Mouse (Mus musculus) heart, adult 2 months (tissue): ENCODE measurements around the gene Map3k5. TPM values are rescaled to one million over a fixed set of nuclear protein-coding genes. Genes with fewer than 3 reads are reported as not detected.

Experiments
- DNase-seq, 2 experiments: peaks; one replicate each; pipeline ENCODE4 v3.0.0; 2021
- H3K27ac ChIP-seq: fragments of 200-600 bp; 2 replicates; pipeline ENCODE4 v1.8.1; 2022
- H3K27me3 ChIP-seq: fragments of 200-500 bp; 2 replicates; pipeline ENCODE4 v1.6.1; 2012; ENCODE audit warnings: mild to moderate bottlenecking, low read length, inconsistent platforms, mixed read lengths; ENCODE audit not compliant: control insufficient read depth, insufficient read depth
- H3K36me3 ChIP-seq: fragments of 200-500 bp; 2 replicates; pipeline ENCODE4 v1.6.1; 2012; ENCODE audit warnings: low read length, inconsistent platforms; ENCODE audit not compliant: control insufficient read depth, insufficient read depth
- H3K4me1 ChIP-seq: fragments of 200-500 bp; 2 replicates; pipeline ENCODE4 v1.6.1; 2011; ENCODE audit warnings: low read length; ENCODE audit not compliant: control insufficient read depth, insufficient read depth
- H3K4me3 ChIP-seq: fragments of 200-600 bp; 2 replicates; pipeline ENCODE4 v1.8.1; 2022
- H3K79me2 ChIP-seq: fragments of 200-500 bp; replicated peaks from 2 replicates; pipeline ENCODE4 v1.6.1; 2012; ENCODE audit warnings: mild to moderate bottlenecking, inconsistent platforms, low read length, moderate library complexity, mixed read lengths; ENCODE audit not compliant: control insufficient read depth, insufficient read depth
- H3K9ac ChIP-seq: fragments of 200-500 bp; 2 replicates; pipeline ENCODE4 v1.6.1; 2012; ENCODE audit warnings: low read depth, mild to moderate bottlenecking, control low read depth, inconsistent platforms, low read length, mixed read lengths
- CTCF ChIP-seq: fragments of 200-600 bp; IDR thresholded peaks from 2 replicates; pipeline ENCODE4 v1.8.1; 2022; ENCODE audit warnings: antibody characterized with exemption, mild to moderate bottlenecking, moderate library complexity
- EP300 ChIP-seq: fragments of 200-500 bp; IDR thresholded peaks from 2 replicates; pipeline ENCODE4 v1.6.1; 2011; ENCODE audit warnings: low read depth, low read length, control low read depth; ENCODE audit not compliant: insufficient read depth
- POLR2A ChIP-seq: fragments of 200-500 bp; IDR thresholded peaks from 2 replicates; pipeline ENCODE4 v1.6.1; 2011; ENCODE audit warnings: mild to moderate bottlenecking, low read depth, low read length, control low read depth; ENCODE audit not compliant: insufficient read depth
- WGBS: fragments of 180-500 bp; shearing (Covaris S2); methylation state at CpG from one replicate; pipeline ENCODE4 v1.1.7; 2018; 5-methylcytosine and 5-hydroxymethylcytosine counted together
- intact Hi-C: fragments of 180-260 bp; cut with DNase I; formaldehyde crosslinking; loops from one replicate; pipeline ENCODE4 v1.15.1; 2025
- polyA plus RNA-seq: library from polyadenylated mRNA; depleted of rRNA; stranded (reverse); fragments of >200 nt; gene quantifications from 2 replicates; pipeline ENCODE4 v1.2.3, GENCODE M21; 2012
- total RNA-seq, 2 experiments: library from RNA; stranded (reverse); gene quantifications; 2 replicates each; pipeline ENCODE4 v1.2.3; 2021

Gene Map3k5
- total and polyA plus RNA-seq, 3 experiments, result 7.6 to 45.3 (median 42.6) TPM

- no peak overlapping the region for H3K27ac ChIP-seq
- peaks cover 7% of the 10 kb centered on the region for H3K36me3 ChIP-seq
- no peak overlapping the region for H3K4me3 ChIP-seq
- H3K4me1 ChIP-seq, result no peaks in the 10 kb centered on the region; the same call in 1 of the 2 replicates
- WGBS, result 93% methylated on average over 11 of the region's 11 CpGs
- no peak for DNase-seq
- peaks cover 5% of the 10 kb centered on the region for H3K79me2 ChIP-seq
- no peak overlapping the region for H3K9ac ChIP-seq
- H3K27me3 ChIP-seq, result no peaks in the 10 kb centered on the region
- intact Hi-C loops, result no loop called here
- TF ChIP-seq POLR2A (no peak), EP300 (no peak), CTCF (no peak)
Measured at GRCm38 (mm10) chr10:19948381-19948780, 14.1 kb downstream of the Map3k5 start.

GRCm38 (mm10) chr10:19949106-19949505 lies 14.8 kb downstream of the Map3k5 start:
- no peak for TF ChIP-seq EP300
- TF ChIP-seq CTCF, result no peak
- TF ChIP-seq POLR2A, result no peak
- H3K79me2 ChIP-seq, result peaks cover 6% of the 10 kb centered on the region
- intact Hi-C loops, result no loop called here
- no peak overlapping the region for H3K9ac ChIP-seq
- no peaks in the 10 kb centered on the region for H3K27me3 ChIP-seq
- no peaks in the 10 kb centered on the region; the same call in 1 of the 2 replicates for H3K4me1 ChIP-seq
- no peak overlapping the region for H3K27ac ChIP-seq
- H3K4me3 ChIP-seq, result no peak overlapping the region
- 85% methylated on average over 4 of the region's 4 CpGs for WGBS
- H3K36me3 ChIP-seq, result peaks cover 7% of the 10 kb centered on the region
- DNase-seq, result no peak

GRCm38 (mm10) chr10:19953032-19953761 lies 18.9 kb downstream of the Map3k5 start:
- H3K4me3 ChIP-seq, result no peak overlapping the region
- no peak for TF ChIP-seq POLR2A
- TF ChIP-seq CTCF, result no peak
- no peak for TF ChIP-seq EP300
- no peak overlapping the region for H3K9ac ChIP-seq
- H3K27ac ChIP-seq, result no peak overlapping the region
- H3K36me3 ChIP-seq, result peaks cover 5% of the 10 kb centered on the region; the same call in 1 of the 2 replicates
- WGBS, result 86% methylated on average over 11 of the region's 11 CpGs
- peaks cover 7% of the 10 kb centered on the region for H3K79me2 ChIP-seq
- no peak for DNase-seq
- H3K4me1 ChIP-seq, result peaks cover 8% of the 10 kb centered on the region; the same call in 1 of the 2 replicates
- intact Hi-C loops, result no loop called here
- no peaks in the 10 kb centered on the region for H3K27me3 ChIP-seq

GRCm38 (mm10) chr10:19954572-19954971 lies 20.3 kb downstream of the Map3k5 start:
- H3K9ac ChIP-seq, result no peak overlapping the region
- no peak for DNase-seq
- intact Hi-C loops, result no loop called here
- no peaks in the 10 kb centered on the region for H3K27me3 ChIP-seq
- no peak overlapping the region; the same call in 1 of the 2 replicates for H3K27ac ChIP-seq
- H3K4me1 ChIP-seq, result peaks cover 10% of the 10 kb centered on the region
- H3K36me3 ChIP-seq, result peaks cover 9% of the 10 kb centered on the region; the same call in 1 of the 2 replicates
- peaks cover 8% of the 10 kb centered on the region for H3K79me2 ChIP-seq
- no peak overlapping the region for H3K4me3 ChIP-seq
- TF ChIP-seq CTCF (no peak), POLR2A (no peak), EP300 (no peak)
- WGBS, result 65% methylated on average over 3 of the region's 3 CpGs

GRCm38 (mm10) chr10:19955817-19956216 lies 21.5 kb downstream of the Map3k5 start:
- peaks cover 7% of the 10 kb centered on the region for H3K79me2 ChIP-seq
- no peak for DNase-seq
- peaks cover 10% of the 10 kb centered on the region for H3K4me1 ChIP-seq
- no peak overlapping the region for H3K4me3 ChIP-seq
- peaks cover 9% of the 10 kb centered on the region; the same call in 1 of the 2 replicates for H3K36me3 ChIP-seq
- no peak for TF ChIP-seq POLR2A
- TF ChIP-seq EP300, result no peak
- WGBS, result 81% methylated on average over 6 of the region's 6 CpGs
- peak overlapping the region; percentile 70 for H3K27ac ChIP-seq
- no peak overlapping the region for H3K9ac ChIP-seq
- H3K27me3 ChIP-seq, result no peaks in the 10 kb centered on the region
- intact Hi-C loops, result loop anchor here (2.0 kb wide), 1 partner anchor 21 kb away; the partner anchor contains the start of gene Map3k5

GRCm38 (mm10) chr10:19956745-19957144 lies 22.5 kb downstream of the Map3k5 start:
- WGBS, result 28% methylated on average over 6 of the region's 6 CpGs
- intact Hi-C loops, result loop anchor here (2.0 kb wide), 1 partner anchor 22 kb away; the partner anchor contains the start of gene Map3k5
- Histone ChIP-seq H3K27ac (peak overlapping the region; percentile 70), H3K4me1 (peaks cover 10% of the 10 kb centered on the region), H3K79me2 (peaks cover 5% of the 10 kb centered on the region), H3K27me3 (no peaks in the 10 kb centered on the region), H3K4me3 (no peak overlapping the region), H3K9ac (no peak overlapping the region), H3K36me3 (peaks cover 9% of the 10 kb centered on the region; the same call in 1 of the 2 replicates)
- DNase-seq, result peak in 1 of 2 experiments; percentile 66
- TF ChIP-seq CTCF (no peak), POLR2A (no peak), EP300 (0 out of 2 replicates have a peak, but pooled peaks have one; percentile 45)
